Mouse (Mus musculus) left cerebral cortex, adult 8-10 months (tissue): ENCODE data around the gene Hoxb1. TPM values are rescaled to one million over a fixed set of nuclear protein-coding genes. Genes with fewer than 3 reads are reported as not detected.

Experiments
- DNase-seq, 2 experiments: peaks; one replicate each; pipeline ENCODE4 v3.0.0; 2022; ENCODE audit warnings: low spot score in 2 of 2
- microRNA-seq, 2 experiments: library from miRNA; unstranded; fragments of <30 nt; microRNA quantifications; one replicate each; pipeline ENCODE4 v1.2.0; 2022
- total RNA-seq, 4 experiments: library from RNA; stranded (reverse); gene quantifications; 2 replicates each; pipeline ENCODE4 v1.2.4; 2022

Gene Hoxb1
- total RNA-seq, 4 experiments from 2014 or later: not detected

DNA sequence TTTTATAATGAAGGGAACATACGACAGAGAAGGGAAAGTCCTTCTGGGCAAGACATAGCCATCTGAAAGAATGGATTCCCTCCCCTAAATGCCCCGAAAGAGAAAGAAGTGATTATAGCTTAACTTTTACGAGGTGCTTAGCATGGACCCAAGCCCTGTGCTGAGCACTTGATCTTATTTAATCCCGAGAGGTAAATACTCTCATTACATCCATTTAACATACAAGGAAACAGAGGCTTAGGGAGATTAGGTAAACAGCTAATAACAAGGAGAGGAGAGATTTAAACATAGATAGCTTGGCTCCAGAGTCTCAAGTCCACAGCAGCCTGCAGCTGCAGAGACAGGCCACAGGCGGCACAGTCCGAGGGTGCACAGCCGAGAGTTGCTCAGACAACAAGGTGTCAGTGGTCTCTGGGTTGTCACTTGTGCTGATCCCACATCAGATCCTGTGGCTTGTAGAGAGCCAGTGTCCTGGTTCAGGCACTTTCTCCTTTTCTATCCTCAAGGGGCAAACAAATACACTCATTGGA is 32.3 kb downstream of the Hoxb1 start:
- DNase-seq: no peak

DNA sequence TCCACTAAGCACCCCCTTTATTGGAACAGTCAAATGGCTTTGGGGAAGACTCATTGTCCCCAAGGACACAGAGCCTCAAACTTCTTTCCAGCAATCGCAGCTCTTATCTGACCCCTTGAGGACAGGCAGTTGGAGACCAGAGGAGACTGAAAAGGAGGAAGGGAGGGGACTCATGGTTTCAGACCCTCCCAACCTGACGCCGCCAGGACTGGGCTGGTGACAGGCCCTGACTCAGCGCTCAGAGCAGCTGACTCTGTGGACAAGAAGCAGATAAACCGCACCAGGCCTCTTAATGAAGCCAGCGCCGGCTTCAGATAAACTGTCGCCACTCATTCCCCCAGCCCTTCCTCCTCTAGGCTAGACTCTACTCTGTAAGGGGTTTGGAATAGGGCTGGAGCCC is 34.4 kb downstream of the Hoxb1 start:
- DNase-seq: no peak

DNA sequence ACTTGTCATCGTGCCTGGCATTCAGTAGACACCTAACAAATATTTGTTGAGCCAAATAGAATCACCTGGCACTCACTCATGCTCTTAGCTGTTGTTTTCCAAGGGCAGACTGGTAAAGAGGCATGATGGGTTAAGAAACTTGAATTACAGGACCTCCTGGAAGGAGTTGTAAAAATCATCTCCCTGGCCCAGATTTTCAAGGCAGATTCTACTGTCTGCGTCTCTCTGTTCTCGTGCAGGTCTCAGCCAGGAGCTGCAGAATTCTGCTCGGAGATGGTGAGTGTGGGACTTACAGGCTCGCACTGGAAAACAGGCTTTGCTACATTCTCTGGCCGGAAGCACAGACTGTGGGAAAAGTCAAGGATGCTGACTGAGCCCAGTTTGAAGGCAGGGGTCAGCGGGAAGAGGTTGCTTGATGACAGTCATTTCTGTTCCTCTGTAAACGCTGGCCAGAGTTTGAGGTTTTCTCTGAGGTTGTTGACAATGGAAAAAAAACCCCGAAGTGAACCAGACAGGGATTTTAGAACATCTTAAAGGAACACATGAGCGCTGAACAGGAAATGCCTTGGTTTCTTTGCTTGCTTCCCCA is 38.6 kb downstream of the Hoxb1 start:
- no peak for DNase-seq

DNA sequence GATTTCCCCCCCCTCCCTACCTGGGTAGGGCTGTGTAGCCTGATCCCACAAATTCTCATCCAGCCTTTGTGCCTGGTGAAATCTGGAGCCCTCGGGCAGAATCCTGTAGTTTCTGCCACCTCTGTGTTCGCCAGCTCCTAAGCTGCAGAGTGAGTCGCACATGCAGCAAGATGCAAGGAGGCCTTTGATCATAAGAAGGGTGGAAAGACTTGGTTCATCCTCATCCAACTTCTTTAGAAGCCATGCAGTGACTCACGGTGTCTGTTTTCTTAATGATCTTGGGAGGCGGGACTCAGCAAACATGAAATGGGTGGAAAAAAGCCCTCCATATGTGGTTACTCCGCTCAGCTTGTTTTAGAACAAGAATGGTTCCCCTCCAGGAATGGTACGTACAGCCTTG is 39.3 kb downstream of the Hoxb1 start:
- no peak for DNase-seq

DNA sequence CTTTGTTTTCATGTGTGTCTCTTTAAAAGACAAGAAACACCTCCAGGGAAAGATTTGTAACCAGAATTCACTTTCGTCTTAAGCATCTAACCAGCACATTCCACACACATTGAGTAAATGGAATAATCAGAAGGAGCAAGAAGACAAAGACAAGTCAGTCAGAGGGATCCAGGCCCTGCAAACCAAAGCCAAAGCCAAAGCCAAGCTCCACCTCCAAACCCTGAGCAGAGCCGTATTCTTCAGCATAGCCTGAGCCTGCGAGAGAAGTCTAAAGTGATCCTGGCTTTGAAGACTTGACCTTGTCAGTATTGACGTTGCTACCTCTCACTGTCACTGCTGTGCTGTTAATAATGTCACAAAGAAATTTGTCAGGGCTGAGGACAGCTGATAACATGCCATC is 40.0 kb downstream of the Hoxb1 start:
- DNase-seq: no peak

DNA sequence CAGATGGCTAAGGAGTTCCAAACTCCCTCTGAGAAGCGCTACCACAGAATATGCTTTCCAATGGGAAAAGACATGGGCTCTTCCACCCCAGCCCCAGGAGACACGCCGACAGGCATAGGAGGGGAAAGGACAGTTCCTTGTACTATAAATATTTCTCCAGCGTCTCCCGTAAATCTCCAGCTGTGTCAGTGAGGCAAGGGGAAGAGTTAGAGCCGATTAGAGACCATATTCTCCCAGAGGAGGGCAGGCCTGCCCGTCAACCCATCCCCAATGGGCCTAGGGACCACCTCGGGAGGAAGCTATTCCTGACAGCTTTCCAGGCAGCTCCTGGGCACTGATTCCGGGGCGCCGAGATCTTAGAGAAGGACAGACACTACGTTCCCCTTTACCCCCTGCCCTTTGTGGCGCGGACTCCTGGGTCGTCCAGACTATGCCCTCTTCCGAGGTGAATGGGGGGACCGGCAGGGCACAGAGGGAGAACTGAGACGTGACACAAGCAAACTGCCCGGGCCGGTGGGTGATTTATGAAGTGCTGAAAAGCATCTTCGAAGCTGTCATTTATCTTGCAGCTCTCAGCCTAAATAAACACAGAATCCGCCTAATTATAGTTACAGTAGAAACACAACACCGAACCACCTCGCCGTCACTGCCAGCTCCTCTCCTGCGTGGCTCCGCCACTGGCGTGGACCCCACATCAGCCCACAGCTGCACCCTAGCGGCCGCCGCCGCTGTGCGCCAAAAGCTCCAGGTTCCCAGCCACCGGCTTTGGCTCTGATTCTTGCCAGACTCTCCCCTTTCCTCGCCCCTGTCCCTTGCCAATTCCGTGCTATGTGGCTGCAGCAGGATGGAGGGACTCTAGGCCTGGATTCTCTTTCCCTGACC is 41.9 kb downstream of the Hoxb1 start:
- no peak for DNase-seq

DNA sequence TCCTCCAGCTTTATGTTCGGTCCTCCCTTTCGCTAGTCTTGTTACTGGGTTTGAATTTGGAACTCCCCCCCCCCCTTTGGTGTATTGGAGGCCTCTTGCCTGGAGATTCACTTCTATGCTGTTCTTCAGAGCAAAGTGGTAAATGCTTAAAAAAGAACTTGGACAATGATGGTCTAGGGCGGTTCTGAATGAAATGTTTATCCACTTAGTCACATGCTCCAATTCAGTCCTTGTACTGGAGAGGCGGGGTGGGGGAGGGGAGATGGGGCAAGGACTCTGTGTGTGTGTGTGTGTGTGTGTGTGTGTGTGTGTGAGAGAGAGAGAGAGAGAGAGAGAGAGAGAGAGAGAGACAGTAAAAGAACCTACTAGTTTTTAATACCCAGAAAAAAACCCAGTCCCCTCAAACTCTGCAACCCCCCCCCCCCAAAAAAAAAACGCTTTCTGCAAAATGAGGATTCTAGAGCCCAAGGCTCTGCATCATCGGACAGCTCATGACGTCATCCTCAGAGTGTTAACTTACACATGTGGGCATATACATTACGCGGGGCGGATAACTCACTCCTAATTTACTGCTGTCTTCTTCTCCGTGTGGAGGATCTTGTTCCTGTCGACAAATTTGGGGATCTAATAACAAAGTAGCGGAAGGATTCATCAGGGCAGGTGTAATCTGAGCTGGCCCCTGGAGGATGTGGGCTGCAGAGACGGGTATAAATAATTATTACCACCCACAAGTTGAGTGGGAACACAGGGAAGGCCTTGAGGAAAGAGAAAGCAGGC is 42.9 kb downstream of the Hoxb1 start:
- no peak for DNase-seq

DNA sequence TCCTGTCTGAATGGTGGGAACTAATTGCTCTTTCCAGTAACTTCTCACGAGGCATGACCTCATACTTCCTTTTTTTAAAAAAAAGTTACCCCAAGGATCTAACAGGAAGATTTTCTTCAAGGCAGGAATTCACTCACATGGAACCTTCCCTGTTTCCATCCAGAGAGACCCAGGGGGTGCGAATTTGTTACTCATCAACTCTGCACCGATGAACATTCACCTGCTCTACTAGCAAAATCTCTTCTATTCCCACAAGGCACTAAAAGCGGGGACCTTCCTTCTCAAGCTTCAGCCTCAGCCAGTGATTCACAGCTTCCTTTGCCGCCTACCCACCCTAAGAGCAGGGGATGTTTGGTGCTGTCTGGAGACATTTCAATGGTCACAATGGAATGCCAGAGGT is 45.5 kb downstream of the Hoxb1 start:
- DNase-seq: no peak

DNA sequence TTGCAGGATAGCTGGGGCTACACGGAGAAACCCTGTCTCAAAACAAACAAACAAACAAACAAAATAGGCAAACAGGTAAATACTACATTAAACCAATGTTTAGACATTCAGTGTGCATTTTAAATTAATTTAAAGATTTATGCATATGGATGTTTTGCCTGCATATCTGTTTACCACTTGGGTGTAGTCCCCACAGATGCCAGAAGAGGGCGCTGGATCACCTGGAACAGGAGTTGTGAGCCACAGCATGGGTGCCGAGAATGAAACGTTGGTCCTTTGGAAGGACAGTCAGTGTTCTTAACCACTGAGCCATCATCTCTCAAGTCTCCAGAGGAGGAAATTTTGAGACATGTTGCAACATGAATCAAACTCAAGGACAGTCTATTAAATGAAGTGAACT is 46.4 kb downstream of the Hoxb1 start:
- DNase-seq: no peak

DNA sequence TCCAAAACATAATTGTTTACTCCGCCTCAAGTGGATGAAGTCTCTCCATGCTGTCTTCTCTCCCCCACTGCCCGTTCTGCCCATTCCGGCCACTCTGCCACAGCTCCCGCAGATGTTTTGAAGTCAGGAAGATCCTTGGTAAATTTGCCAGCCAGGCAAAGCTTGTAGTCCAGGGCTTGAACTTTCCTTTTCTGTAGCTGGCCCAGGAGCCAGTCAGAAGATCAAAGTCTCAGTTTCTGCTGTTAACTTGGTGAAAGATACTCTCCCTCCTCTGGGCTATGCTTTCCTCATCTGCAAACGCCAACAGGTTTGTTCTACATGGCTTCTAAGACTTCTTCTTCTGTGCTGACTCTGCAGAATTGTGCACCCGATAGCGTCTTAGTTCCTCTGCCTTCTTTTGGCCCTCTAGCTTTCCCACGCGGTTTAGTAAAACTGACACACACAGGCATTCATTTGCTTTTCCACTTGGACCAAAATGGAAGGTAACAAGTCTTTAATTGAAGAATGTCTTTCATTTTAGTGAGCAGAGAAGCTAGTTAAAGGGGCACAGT is 47.5 kb downstream of the Hoxb1 start:
- DNase-seq: no peak

DNA sequence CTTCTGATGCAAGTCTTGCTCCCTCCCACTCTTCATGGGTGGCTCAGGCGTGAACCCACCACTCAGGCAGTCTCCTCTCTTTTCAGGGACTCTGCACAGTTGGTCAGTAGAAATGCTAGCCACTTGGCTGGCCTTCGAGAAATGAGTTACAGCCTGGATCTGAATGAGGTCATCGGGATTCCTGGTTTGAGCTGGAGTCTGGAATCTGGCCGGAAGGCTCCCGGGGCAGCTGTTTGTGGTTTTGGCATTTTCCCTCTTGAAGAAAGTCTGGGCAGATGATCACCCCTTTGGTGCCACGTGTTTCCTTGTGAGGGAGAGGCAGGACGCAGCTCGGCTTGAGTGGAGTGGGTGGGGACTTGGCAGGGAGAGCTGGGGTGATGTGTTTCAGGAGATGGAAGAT is 48.0 kb downstream of the Hoxb1 start:
- peak in 1 of 2 experiments; percentile 16 for DNase-seq

DNA sequence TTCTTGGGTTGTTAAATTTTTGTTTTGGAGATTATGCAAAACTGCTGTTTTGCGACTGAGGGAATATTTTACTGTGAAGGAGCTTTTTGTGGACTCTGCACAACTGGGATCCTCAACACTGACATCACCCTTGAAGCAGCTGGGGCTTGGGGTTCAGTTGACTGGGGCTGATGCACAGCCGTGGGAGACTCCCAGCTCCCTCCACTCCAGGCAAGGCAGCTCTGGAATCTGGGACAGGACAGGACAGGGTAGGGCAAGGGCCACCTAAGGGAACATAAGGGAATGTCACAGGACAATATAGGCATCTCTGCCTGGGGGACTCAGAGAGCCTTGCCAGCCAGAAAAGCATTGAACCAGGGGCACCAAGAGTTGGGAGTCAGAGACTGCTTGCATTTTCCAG is 48.5 kb downstream of the Hoxb1 start:
- no peak for DNase-seq

Small RNAs within 50 kb of the gene (microRNA-seq; reads per million reads assigned to microRNA genes)
- gene Mir10a: 76.5 to 135 reads per million in 2 experiments

Other genes starting within 250 kb of the Hoxb1 start
- gene Ttll6, start 232.0 kb upstream of the Hoxb1 start, total RNA-seq: under 1 TPM in 3 of 4 experiments, not detected in 1; 0.23 to 0.36 (median 0.30) TPM
- gene Hoxb13, start 171.4 kb upstream of the Hoxb1 start, total RNA-seq: not detected
- gene Hoxb9, start 94.3 kb upstream of the Hoxb1 start, total RNA-seq: under 1 TPM in 1 of 4 experiments, not detected in 3; 0.16 TPM
- not detected for gene Hoxb8, start 83.8 kb upstream of the Hoxb1 start, total RNA-seq
- not detected for gene Hoxb7, start 79.1 kb upstream of the Hoxb1 start, total RNA-seq
- gene Hoxb6, start 73.3 kb upstream of the Hoxb1 start, total RNA-seq: not detected
- not detected for gene Hoxb5, start 62.4 kb upstream of the Hoxb1 start, total RNA-seq
- under 1 TPM in 1 of 4 experiments, not detected in 3; 0.11 TPM for gene Hoxb4, start 47.5 kb upstream of the Hoxb1 start, total RNA-seq
- gene Hoxb3, start 42.4 kb upstream of the Hoxb1 start, total RNA-seq: not detected
- not detected for gene Hoxb2, start 15.2 kb upstream of the Hoxb1 start, total RNA-seq
- 1 to 10 TPM; 2.2 to 2.5 (median 2.3) TPM for gene Skap1, start 98.8 kb downstream of the Hoxb1 start, total RNA-seq